Mouse (Mus musculus) forebrain, postnatal 0 days (tissue): ENCODE measurements at regions not wholly inside any gene's neighbourhood (a gene's known extent, or its start where the extent isn't known, plus 50 kb on each side); places are given as distances from the start of the nearest gene placed in this dataset.
A peak's percentile ranks its signal among the peaks of the same experiment; 100 is the strongest.
"Not testable (repeated sequence)": the region's sequence is repeated elsewhere in the genome, so short reads cannot be mapped to it uniquely, and the experiment has no call there.

Experiments used
- ATAC-seq: fragments of 200-750 bp; cut with Nextera tagmentation; 2 replicates; pipeline ENCODE4 v1.8.0; 2017; ENCODE audit warnings: mild to moderate bottlenecking, moderate library complexity
- DNase-seq: peaks from one replicate; pipeline ENCODE4 v3.0.0-alpha.2; 2015
- H3K27ac ChIP-seq: fragments of 300-500 bp; sonication (generic); 2 replicates; pipeline ENCODE4 v1.5.1; 2014; ENCODE audit warnings: low read depth, mild to moderate bottlenecking, antibody characterized with exemption, low read length, moderate library complexity, mixed read lengths
- H3K27me3 ChIP-seq: fragments of 300-500 bp; sonication (generic); 2 replicates; pipeline ENCODE4 v1.6.1; 2014; ENCODE audit warnings: mild to moderate bottlenecking, low read length, mixed read lengths; ENCODE audit not compliant: insufficient read depth
- H3K36me3 ChIP-seq: fragments of 300-500 bp; sonication (generic); 2 replicates; pipeline ENCODE4 v1.6.1; 2014; ENCODE audit warnings: mild to moderate bottlenecking, moderate library complexity; ENCODE audit not compliant: insufficient read depth
- H3K4me1 ChIP-seq: fragments of 300-500 bp; sonication (generic); 2 replicates; pipeline ENCODE4 v1.6.1; 2014; ENCODE audit warnings: antibody characterized with exemption; ENCODE audit not compliant: insufficient read depth
- H3K4me2 ChIP-seq: fragments of 300-500 bp; sonication (generic); 2 replicates; pipeline ENCODE4 v1.6.1; 2014; ENCODE audit warnings: low read depth, mild to moderate bottlenecking, moderate library complexity
- H3K4me3 ChIP-seq: fragments of 300-500 bp; sonication (generic); 2 replicates; pipeline ENCODE4 v1.5.1; 2014; ENCODE audit warnings: low read depth, low read length, mixed read lengths
- H3K9ac ChIP-seq: fragments of 300-500 bp; sonication (generic); 2 replicates; pipeline ENCODE4 v1.6.1; 2014; ENCODE audit warnings: mild to moderate bottlenecking
- H3K9me3 ChIP-seq: fragments of 300-500 bp; sonication (generic); 2 replicates; pipeline ENCODE4 v1.6.1; 2016; ENCODE audit warnings: low read length
- CTCF ChIP-seq: sonication (generic); IDR thresholded peaks from 2 replicates; pipeline ENCODE4 v1.5.1; 2016; ENCODE audit warnings: antibody characterized with exemption, control low read depth, low read depth
- WGBS: fragments of 180-500 bp; shearing (Covaris S2); extraction: QIAGEN DNeasy Blood & Tissue Kit; methylation state at CpG from one replicate; pipeline ENCODE4 v1.1.7; 2014; 5-methylcytosine and 5-hydroxymethylcytosine counted together

DNA sequence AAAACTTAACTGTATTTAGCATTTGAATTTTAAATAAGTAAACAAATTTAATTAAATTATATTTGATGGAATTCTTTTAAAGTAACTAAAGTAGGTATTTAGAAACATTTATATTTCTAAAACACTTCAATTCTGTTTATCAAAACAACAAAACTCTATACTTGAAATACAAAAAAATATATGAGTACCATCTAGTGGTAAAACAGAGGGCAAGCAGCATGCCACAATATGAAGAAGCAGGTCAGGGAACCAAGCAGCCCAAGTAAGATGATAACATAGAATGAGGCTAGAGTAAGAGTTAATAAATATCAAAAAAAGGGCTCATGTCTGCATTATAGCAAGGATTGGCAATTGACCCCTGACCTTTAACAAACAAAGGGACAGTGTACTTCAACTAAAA, 639.7 kb downstream of the Cdh10 start:
- Histone ChIP-seq H3K4me3 (no peak overlapping the region), H3K4me2 (no peak overlapping the region), H3K9me3 (no peaks in the 10 kb centered on the region), H3K4me1 (no peaks in the 10 kb centered on the region), H3K9ac (no peak overlapping the region), H3K27me3 (no peaks in the 10 kb centered on the region), H3K36me3 (no peaks in the 10 kb centered on the region), H3K27ac (no peak overlapping the region)
- ATAC-seq: no peak
- TF ChIP-seq CTCF: peak; percentile 45; the same call in 1 of the 2 replicates
- peak; percentile 8 for DNase-seq

DNA sequence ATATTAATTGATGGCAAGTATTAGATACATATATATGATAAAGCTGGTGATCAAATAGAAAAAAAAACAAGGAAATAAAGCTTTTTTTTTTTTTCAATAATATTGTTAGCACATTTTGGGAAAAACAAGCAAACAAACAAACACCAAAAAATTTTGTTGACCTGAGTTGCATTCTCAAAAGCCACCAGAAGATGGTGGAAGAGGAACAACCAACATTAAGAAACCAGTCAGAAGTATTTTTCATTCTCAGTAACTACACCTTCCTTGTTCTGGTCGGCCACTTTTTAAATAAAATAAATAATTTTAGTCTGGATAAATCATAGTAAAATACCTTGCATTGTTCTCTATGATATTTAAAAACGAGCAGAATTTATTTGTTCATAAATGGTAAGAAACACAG, 654.8 kb downstream of the Cdh10 start:
- ATAC-seq (no peak), DNase-seq (peak; percentile 69)
- Histone ChIP-seq H3K36me3 (no peaks in the 10 kb centered on the region), H3K9ac (no peak overlapping the region), H3K9me3 (no peaks in the 10 kb centered on the region), H3K4me3 (no peak overlapping the region), H3K4me1 (no peaks in the 10 kb centered on the region), H3K27ac (no peak overlapping the region), H3K4me2 (no peak overlapping the region), H3K27me3 (no peaks in the 10 kb centered on the region)
- 20% methylated on average over 2 of the region's 2 CpGs for WGBS
- TF ChIP-seq CTCF: peak; percentile 71

DNA sequence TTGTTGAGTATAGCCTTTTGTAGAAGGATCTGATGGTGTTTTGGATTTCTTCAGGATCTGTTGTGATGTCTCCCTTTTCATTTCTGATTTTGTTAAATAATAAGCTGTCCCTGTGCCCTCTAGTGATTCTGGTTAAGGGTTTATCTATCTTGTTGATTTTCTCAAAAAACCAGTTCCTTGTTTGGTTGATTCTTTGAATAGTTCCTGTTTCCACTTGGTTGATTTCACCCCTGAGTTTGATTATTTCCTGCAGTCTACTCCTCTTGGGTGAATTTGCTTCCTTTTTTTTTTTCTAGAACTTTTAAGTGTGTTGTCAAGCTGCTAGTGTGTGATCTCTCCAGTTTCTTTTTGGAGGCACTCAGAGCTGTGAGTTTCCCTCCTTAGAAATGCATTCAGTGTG, 674.8 kb downstream of the Cdh10 start:
- not testable (repeated sequence) for H3K4me1 ChIP-seq, DNase-seq, H3K9ac ChIP-seq, H3K9me3 ChIP-seq, H3K4me3 ChIP-seq, H3K27me3 ChIP-seq, H3K36me3 ChIP-seq, H3K27ac ChIP-seq, ATAC-seq, H3K4me2 ChIP-seq

DNA sequence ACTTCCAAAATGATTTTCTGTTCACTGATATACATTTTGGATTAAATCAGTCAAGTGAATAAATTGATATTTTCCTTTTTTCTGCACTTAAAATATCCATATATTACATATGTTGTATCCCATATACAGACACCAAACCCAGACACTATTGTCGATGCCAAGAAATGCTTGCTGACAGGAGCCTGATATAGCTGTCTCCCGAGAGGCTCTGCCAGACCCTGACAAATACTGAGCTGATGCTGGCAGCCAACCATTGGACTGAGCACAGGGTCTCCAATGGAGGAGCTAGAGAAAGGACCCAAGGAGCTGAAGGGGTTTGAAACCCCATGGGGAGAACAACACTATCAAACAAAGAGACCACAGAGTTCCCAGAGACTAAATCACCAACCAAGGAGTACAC, 700.6 kb downstream of the Cdh10 start:
- no peak for TF ChIP-seq CTCF
- no peaks in the 10 kb centered on the region for H3K27me3 ChIP-seq
- no peak overlapping the region for H3K27ac ChIP-seq
- H3K9me3 ChIP-seq: no peaks in the 10 kb centered on the region
- H3K36me3 ChIP-seq: no peaks in the 10 kb centered on the region
- H3K4me1 ChIP-seq: no peaks in the 10 kb centered on the region
- no peak overlapping the region for H3K9ac ChIP-seq
- DNase-seq (peak; percentile 32), ATAC-seq (peak; percentile 73)
- no peak overlapping the region for H3K4me2 ChIP-seq
- WGBS: 67% methylated on average over 2 of the region's 2 CpGs
- H3K4me3 ChIP-seq: no peak overlapping the region

DNA sequence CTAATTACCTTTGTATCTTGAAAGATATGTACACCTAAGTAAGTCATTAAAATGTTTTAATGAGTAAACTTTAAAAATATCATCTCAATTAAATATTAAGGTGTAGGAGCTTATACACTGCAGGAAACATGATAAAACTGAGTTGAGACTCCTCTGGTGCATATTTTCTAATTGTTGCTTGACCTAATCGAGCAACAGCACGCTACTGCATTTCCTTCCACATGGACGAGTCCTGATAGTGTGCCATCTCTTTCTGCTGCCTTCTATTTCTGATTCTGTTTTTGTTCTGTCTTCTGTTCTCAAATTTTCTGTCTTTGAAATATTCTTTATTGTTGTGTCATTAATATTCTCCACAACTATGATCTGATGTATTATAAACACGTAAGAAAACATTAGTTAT, 721.9 kb downstream of the Cdh10 start:
- Histone ChIP-seq H3K4me1 (no peaks in the 10 kb centered on the region), H3K27ac (no peak overlapping the region), H3K36me3 (no peaks in the 10 kb centered on the region), H3K9me3 (no peaks in the 10 kb centered on the region), H3K27me3 (no peaks in the 10 kb centered on the region), H3K9ac (no peak overlapping the region), H3K4me3 (no peak overlapping the region), H3K4me2 (no peak overlapping the region)
- DNase-seq (no peak), ATAC-seq (no peak)
- 88% methylated on average over 4 of the region's 4 CpGs for WGBS
- TF ChIP-seq CTCF: no peak

DNA sequence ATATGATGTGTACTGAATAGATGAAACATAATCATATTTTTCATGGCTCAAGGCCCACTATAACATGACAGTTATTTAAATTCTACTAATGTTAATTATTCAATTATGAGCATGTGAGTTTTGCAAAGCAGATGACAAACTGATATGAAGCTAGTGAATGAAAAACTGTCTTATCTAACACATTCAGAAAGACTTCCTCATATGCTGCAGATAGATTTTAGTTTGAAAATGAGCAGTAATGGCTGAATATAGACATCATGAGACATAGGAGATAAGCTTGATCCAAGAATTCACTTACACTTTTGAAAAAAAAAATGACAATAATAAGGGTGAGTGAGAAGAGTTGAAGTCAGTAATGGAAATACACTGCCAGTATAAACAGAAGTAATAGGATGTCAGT, 731.0 kb downstream of the Cdh10 start:
- Histone ChIP-seq H3K9ac (no peak overlapping the region), H3K4me1 (no peaks in the 10 kb centered on the region), H3K27me3 (no peaks in the 10 kb centered on the region), H3K4me2 (no peak overlapping the region), H3K9me3 (no peaks in the 10 kb centered on the region), H3K36me3 (no peaks in the 10 kb centered on the region), H3K27ac (no peak overlapping the region), H3K4me3 (no peak overlapping the region)
- no peak for DNase-seq
- TF ChIP-seq CTCF: no peak
- ATAC-seq: no peak

DNA sequence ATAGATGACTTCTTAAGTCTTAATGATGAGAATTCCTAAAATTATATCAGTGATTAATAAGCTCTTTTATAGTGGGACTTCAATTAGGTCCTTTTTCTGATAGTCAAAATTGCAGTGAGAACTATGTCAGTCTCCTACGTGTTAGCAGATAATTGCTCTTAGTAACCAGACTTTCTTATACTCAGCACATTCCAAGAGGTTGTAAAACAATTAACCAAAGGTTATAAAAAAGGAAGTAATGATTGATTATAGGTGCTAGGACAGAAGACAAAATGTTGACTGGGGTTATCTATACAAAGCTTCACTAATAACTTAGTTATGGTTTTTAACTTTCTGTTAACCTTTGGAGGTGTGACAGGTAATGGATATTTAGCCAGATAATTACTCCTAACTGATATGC, 766.0 kb downstream of the Cdh10 start:
- H3K27me3 ChIP-seq: no peaks in the 10 kb centered on the region
- no peaks in the 10 kb centered on the region for H3K9me3 ChIP-seq
- H3K36me3 ChIP-seq: no peaks in the 10 kb centered on the region
- no peak for TF ChIP-seq CTCF
- no peak overlapping the region for H3K4me2 ChIP-seq
- H3K27ac ChIP-seq: no peak overlapping the region
- no peaks in the 10 kb centered on the region for H3K4me1 ChIP-seq
- WGBS: 83% methylated on average over 1 of the region's 1 CpGs
- ATAC-seq (no peak), DNase-seq (no peak)
- H3K4me3 ChIP-seq: no peak overlapping the region
- H3K9ac ChIP-seq: no peak overlapping the region

DNA sequence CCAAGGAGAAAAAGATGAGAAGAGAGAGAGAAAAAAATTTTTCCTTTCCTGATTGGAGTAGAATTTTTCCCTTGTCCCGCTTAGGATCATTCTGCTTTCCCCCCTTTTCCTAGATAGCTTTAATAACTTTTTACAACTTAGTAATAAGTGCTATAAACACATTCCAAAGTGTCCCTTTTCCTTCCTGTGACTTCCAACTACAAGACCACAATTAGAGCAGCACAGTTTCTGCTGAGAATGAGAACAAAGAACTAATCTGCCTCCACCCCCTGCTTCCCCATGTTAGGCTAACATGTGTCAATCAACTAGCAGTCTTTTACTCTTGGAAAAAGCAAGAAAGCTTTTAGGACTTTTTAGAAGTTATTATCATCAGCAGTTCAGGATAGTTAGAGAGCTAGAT, 766.5 kb downstream of the Cdh10 start:
- Histone ChIP-seq H3K9ac (no peak overlapping the region), H3K9me3 (no peaks in the 10 kb centered on the region), H3K36me3 (no peaks in the 10 kb centered on the region), H3K4me1 (no peaks in the 10 kb centered on the region), H3K27me3 (no peaks in the 10 kb centered on the region), H3K4me3 (no peak overlapping the region), H3K4me2 (no peak overlapping the region), H3K27ac (no peak overlapping the region)
- ATAC-seq: no peak
- TF ChIP-seq CTCF: no peak
- DNase-seq: no peak
- 93% methylated on average over 1 of the region's 1 CpGs for WGBS
